Mouse (Mus musculus) cerebellum, adult 2 months (tissue): Measurements from ENCODE around the gene Schip1.

Source experiments
- CTCF ChIP-seq: fragments of 200-500 bp; IDR thresholded peaks from 2 replicates; pipeline ENCODE4 v1.5.1; 2011; ENCODE audit warnings: low read depth, mild to moderate bottlenecking, control low read depth, low read length, moderate library complexity, borderline replicate concordance; ENCODE audit not compliant: insufficient read depth
- POLR2A ChIP-seq: fragments of 200-500 bp; IDR thresholded peaks from 2 replicates; pipeline ENCODE4 v1.6.1; 2011; ENCODE audit warnings: low read length, control low read depth, borderline replicate concordance; ENCODE audit not compliant: insufficient read depth

GRCm38 (mm10) chr3:68675216-68675835 lies 610.7 kb downstream of the Schip1 start:
- no peak for TF ChIP-seq POLR2A
- no peak for TF ChIP-seq CTCF
